Mouse (Mus musculus): ENCODE data around the gene Nos3.

The Nos3 gene

GRCm38 (mm10) chr5:24433993-24434392, 69.4 kb downstream of the Nos3 start:
- no peak for DNase-seq
